Comparison of ENCODE assay signal across 8 mouse cellular contexts in genomic region chr19:53460312-53461024, GRCm38 (mm10).
DNase-seq lines count a peak whose midpoint lies in the region; ATAC-seq lines count a peak whose summit lies in the region.

No protein-coding gene starts in this region.

- no peaks in the 10 kb centered on the region for H3K9me3 ChIP-seq in limb, embryonic 12.5 days
- no peaks in the 10 kb centered on the region for H3K9me3 ChIP-seq in limb, embryonic 10.5 days (replicated peaks)
- no peaks in the 10 kb centered on the region for H3K9me3 ChIP-seq in hindbrain, embryonic 16.5 days (ENCODE audit: control insufficient read depth, low read length)
- H3K9me3 ChIP-seq in neural tube, embryonic 13.5 days = no peaks in the 10 kb centered on the region

- H3K4me2 ChIP-seq in limb, embryonic 12.5 days = peak overlapping the region; percentile 15; the same call in 1 of the 2 replicates
- H3K4me2 ChIP-seq in hindbrain, embryonic 16.5 days (ENCODE audit: low read length) = peak overlapping the region; percentile 32
- H3K4me2 ChIP-seq in neural tube, embryonic 13.5 days = peak overlapping the region; percentile 38

- no peak overlapping the region for H3K27ac ChIP-seq in limb, embryonic 12.5 days
- H3K27ac ChIP-seq in limb, embryonic 10.5 days = no peak overlapping the region
- no peak overlapping the region for H3K27ac ChIP-seq in hindbrain, embryonic 16.5 days (ENCODE audit: low read depth, low read length)
- H3K27ac ChIP-seq in neural tube, embryonic 13.5 days (replicated peaks) = no peak overlapping the region

- DNase-seq in limb, embryonic 10.5 days (ENCODE audit: low spot score) = no peak
- DNase-seq in ZHBTc4 (ENCODE audit: low read depth, low spot score) = peak; percentile 93
- DNase-seq in frontal cortex, adult 2 months (ENCODE audit: extremely low spot score in 1 of 2, low spot score in 1 of 2) = no peak
- DNase-seq in adrenal gland, postnatal 36 days = no peak
- DNase-seq in urinary bladder, postnatal 36 days (ENCODE audit: low spot score in 2 of 2) = no peak

- 8% methylated on average over 19 of the region's 19 CpGs for WGBS in limb, embryonic 12.5 days
- WGBS in limb, embryonic 10.5 days = 7% methylated on average over 19 of the region's 19 CpGs
- 9% methylated on average over 19 of the region's 19 CpGs for WGBS in hindbrain, embryonic 16.5 days
- 5% methylated on average over 19 of the region's 19 CpGs for WGBS in neural tube, embryonic 13.5 days

- peaks cover 29% of the 10 kb centered on the region for H3K4me1 ChIP-seq in limb, embryonic 12.5 days (replicated peaks)
- peaks cover 31% of the 10 kb centered on the region for H3K4me1 ChIP-seq in limb, embryonic 10.5 days
- H3K4me1 ChIP-seq in hindbrain, embryonic 16.5 days (ENCODE audit: control insufficient read depth, insufficient read depth, low read depth, low read length) = peaks cover 12% of the 10 kb centered on the region
- peaks cover 22% of the 10 kb centered on the region for H3K4me1 ChIP-seq in neural tube, embryonic 13.5 days (replicated peaks)

- H3K27me3 ChIP-seq in limb, embryonic 12.5 days = peaks cover 32% of the 10 kb centered on the region
- H3K27me3 ChIP-seq in limb, embryonic 10.5 days (ENCODE audit: low read depth, poor library complexity, severe bottlenecking) = peaks cover 34% of the 10 kb centered on the region
- no peaks in the 10 kb centered on the region for H3K27me3 ChIP-seq in hindbrain, embryonic 16.5 days (replicated peaks; ENCODE audit: control insufficient read depth, insufficient read depth, low read length)
- H3K27me3 ChIP-seq in neural tube, embryonic 13.5 days = peaks cover 18% of the 10 kb centered on the region; the same call in 1 of the 2 replicates

- H3K4me3 ChIP-seq in limb, embryonic 12.5 days (replicated peaks) = no peak overlapping the region
- H3K4me3 ChIP-seq in limb, embryonic 10.5 days = no peak overlapping the region
- H3K4me3 ChIP-seq in hindbrain, embryonic 16.5 days (ENCODE audit: low read length) = no peak overlapping the region
- no peak overlapping the region for H3K4me3 ChIP-seq in neural tube, embryonic 13.5 days

- H3K36me3 ChIP-seq in limb, embryonic 12.5 days = no peaks in the 10 kb centered on the region
- no peaks in the 10 kb centered on the region for H3K36me3 ChIP-seq in limb, embryonic 10.5 days
- no peaks in the 10 kb centered on the region for H3K36me3 ChIP-seq in hindbrain, embryonic 16.5 days (ENCODE audit: control insufficient read depth, insufficient read depth, low read length)
- H3K36me3 ChIP-seq in neural tube, embryonic 13.5 days = no peaks in the 10 kb centered on the region

- no peak overlapping the region for H3K9ac ChIP-seq in limb, embryonic 12.5 days (replicated peaks)
- no peak overlapping the region for H3K9ac ChIP-seq in hindbrain, embryonic 16.5 days (ENCODE audit: low read depth, low read length)
- H3K9ac ChIP-seq in neural tube, embryonic 13.5 days = no peak overlapping the region

- ATAC-seq in limb, embryonic 12.5 days (ENCODE audit: insufficient number of reproducible peaks, insufficient read depth, low FRiP score, low TSS enrichment, low read depth) = no peak
- no peak for ATAC-seq in hindbrain, embryonic 16.5 days
- ATAC-seq in neural tube, embryonic 13.5 days (ENCODE audit: low read depth) = no peak
